Mouse (Mus musculus) lung, embryonic 15.5 days (tissue): Measurements from ENCODE around the gene Zdhhc14. TPM values are rescaled to one million over a fixed set of nuclear protein-coding genes. Genes with fewer than 3 reads are reported as not detected.

ENCODE experiments used
- ATAC-seq: fragments of 200-750 bp; cut with Nextera tagmentation; 2 replicates; pipeline ENCODE4 v1.8.0; 2017; ENCODE audit warnings: moderate number of reproducible peaks, borderline replicate concordance; ENCODE audit not compliant: low FRiP score, low TSS enrichment; ENCODE audit errors: extremely low read depth
- H3K27ac ChIP-seq: fragments of 300-500 bp; sonication (generic); 2 replicates; pipeline ENCODE4 v1.5.1; 2015; ENCODE audit warnings: moderate library complexity, mild to moderate bottlenecking, inconsistent platforms
- H3K27me3 ChIP-seq: fragments of 300-500 bp; sonication (generic); 2 replicates; pipeline ENCODE4 v1.6.1; 2015; ENCODE audit warnings: inconsistent platforms
- H3K36me3 ChIP-seq: fragments of 300-500 bp; sonication (generic); 2 replicates; pipeline ENCODE4 v1.6.1; 2015; ENCODE audit warnings: inconsistent platforms
- H3K4me1 ChIP-seq: fragments of 300-500 bp; sonication (generic); 2 replicates; pipeline ENCODE4 v1.6.1; 2015; ENCODE audit warnings: inconsistent platforms
- H3K4me2 ChIP-seq: fragments of 300-500 bp; sonication (generic); 2 replicates; pipeline ENCODE4 v1.6.1; 2015; ENCODE audit warnings: inconsistent platforms, mild to moderate bottlenecking, moderate library complexity
- H3K4me3 ChIP-seq: fragments of 300-500 bp; sonication (generic); 2 replicates; pipeline ENCODE4 v1.5.1; 2015; ENCODE audit warnings: mild to moderate bottlenecking, inconsistent platforms
- H3K9ac ChIP-seq: fragments of 300-500 bp; sonication (generic); 2 replicates; pipeline ENCODE4 v1.6.1; 2015; ENCODE audit warnings: inconsistent platforms
- H3K9me3 ChIP-seq: fragments of 300-500 bp; sonication (generic); 2 replicates; pipeline ENCODE4 v1.6.1; 2016; ENCODE audit warnings: inconsistent platforms
- WGBS: fragments of 180-500 bp; shearing (Covaris S2); methylation state at CpG from one replicate; pipeline ENCODE4 v1.1.7; 2015; 5-methylcytosine and 5-hydroxymethylcytosine counted together
- polyA plus RNA-seq: library from polyadenylated mRNA; unstranded; fragments of >200 nt; fragmentation: Nextera tagmentation; extraction: Ambion mirVana; gene quantifications from 2 replicates; pipeline ENCODE4 v1.2.1, GENCODE M21; 2015

The Zdhhc14 gene
- polyA plus RNA-seq, 1 experiment from 2014 or later: 1.2 TPM

DNA sequence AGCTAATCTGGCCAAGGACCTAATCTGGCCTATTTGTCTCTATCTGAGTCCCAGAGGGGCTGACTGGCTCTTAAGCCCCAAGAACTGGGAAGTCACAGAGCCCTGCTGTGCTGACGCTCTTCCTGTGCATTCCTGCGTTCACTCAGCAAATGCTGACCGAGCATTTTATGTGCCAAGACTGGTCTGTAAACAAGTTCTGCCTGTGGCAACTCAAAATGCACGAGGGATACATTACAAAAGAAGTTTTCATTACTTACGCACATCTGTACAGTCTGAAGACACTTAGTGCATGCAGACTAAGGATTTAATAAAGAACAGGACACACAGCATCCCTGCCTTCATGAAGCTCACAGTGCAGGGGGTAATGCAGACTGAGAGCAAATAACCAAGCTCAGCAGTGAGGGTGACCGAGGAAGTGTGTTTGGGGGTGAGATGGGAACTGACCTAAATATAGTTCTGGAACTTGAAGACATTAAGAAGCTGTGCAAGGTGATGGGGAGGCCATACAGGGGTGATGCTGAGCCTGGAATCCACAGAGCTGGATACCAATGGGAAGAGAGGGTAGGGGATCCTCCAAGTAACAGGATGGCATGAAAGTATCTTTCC, 99.3 kb downstream of the Zdhhc14 start:
- 38% methylated on average over 6 of the region's 6 CpGs for WGBS
- no peak overlapping the region for H3K4me3 ChIP-seq
- no peaks in the 10 kb centered on the region for H3K9me3 ChIP-seq
- H3K4me2 ChIP-seq: no peak overlapping the region
- H3K9ac ChIP-seq: no peak overlapping the region
- H3K27me3 ChIP-seq: no peaks in the 10 kb centered on the region
- H3K27ac ChIP-seq: peak overlapping the region; percentile 26; the same call in 1 of the 2 replicates
- H3K4me1 ChIP-seq: no peaks in the 10 kb centered on the region
- H3K36me3 ChIP-seq: no peaks in the 10 kb centered on the region
- peak; percentile 46; the same call in 1 of the 2 replicates for ATAC-seq

- ATAC-seq: no peak
- H3K27ac ChIP-seq: no peak overlapping the region
- H3K4me2 ChIP-seq: no peak overlapping the region
These were observed 100.7 kb downstream of the Zdhhc14 start for GRCm38 (mm10) chr17:5593071-5593470.

GRCm38 (mm10) chr17:5595068-5595467, 102.7 kb downstream of the Zdhhc14 start:
- Histone ChIP-seq H3K4me2 (no peak overlapping the region), H3K9ac (no peak overlapping the region), H3K27me3 (no peaks in the 10 kb centered on the region), H3K36me3 (no peaks in the 10 kb centered on the region), H3K9me3 (no peaks in the 10 kb centered on the region), H3K4me3 (no peak overlapping the region), H3K4me1 (no peaks in the 10 kb centered on the region), H3K27ac (no peak overlapping the region)
- ATAC-seq: no peak
- WGBS: 52% methylated on average over 5 of the region's 5 CpGs

More at GRCm38 (mm10) chr17:5593071-5593470, 100.7 kb downstream of the Zdhhc14 start:
- H3K36me3 ChIP-seq: no peaks in the 10 kb centered on the region
- no peaks in the 10 kb centered on the region for H3K4me1 ChIP-seq
- WGBS: 26% methylated on average over 2 of the region's 2 CpGs
- H3K27me3 ChIP-seq: no peaks in the 10 kb centered on the region
- no peaks in the 10 kb centered on the region for H3K9me3 ChIP-seq
- H3K4me3 ChIP-seq: no peak overlapping the region
- H3K9ac ChIP-seq: no peak overlapping the region

DNA sequence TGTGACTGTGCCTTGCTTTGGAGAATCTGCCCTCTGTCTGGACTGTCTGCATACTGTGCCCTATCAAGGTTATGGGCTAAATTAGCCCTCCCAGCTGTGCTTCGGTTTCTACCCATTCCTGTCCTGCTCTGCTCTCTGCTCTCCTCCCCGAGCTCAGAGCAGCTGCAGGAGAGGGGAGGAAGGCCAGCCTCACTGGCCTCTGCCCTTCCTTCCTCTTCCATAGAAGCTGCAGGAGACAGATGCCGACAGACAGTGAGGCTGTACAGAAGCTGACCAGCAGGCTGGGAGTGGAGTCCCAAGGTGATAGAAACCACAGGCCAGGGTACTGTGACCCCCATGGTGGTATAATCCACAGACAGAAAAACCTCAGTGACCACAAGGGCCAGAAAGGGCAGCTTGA, 104.1 kb downstream of the Zdhhc14 start:
- ATAC-seq: no peak; the same call in 1 of the 2 replicates
- Histone ChIP-seq H3K4me1 (no peaks in the 10 kb centered on the region), H3K9me3 (no peaks in the 10 kb centered on the region), H3K4me3 (no peak overlapping the region), H3K36me3 (no peaks in the 10 kb centered on the region), H3K27ac (no peak overlapping the region), H3K9ac (no peak overlapping the region), H3K27me3 (no peaks in the 10 kb centered on the region), H3K4me2 (no peak overlapping the region)
- WGBS: 26% methylated on average over 3 of the region's 3 CpGs

DNA sequence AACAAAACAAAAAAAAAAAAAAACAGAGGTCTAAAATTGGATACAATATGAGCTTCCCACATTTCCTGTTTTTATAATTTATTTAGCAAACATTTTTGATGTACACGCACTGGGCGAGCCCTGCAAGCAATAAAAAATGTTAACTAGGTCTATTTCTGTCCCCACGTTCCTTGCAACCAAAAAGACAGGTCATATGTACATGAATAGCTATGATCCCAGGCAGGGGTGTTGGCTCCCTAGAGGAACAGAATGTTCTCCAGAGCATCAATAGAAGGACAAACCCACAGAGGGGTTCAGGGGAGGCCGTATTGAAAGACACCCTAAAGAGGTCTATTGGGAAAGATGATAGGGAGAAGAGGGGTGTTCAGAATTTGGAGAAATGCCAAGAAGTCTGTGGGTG, 106.6 kb downstream of the Zdhhc14 start:
- Histone ChIP-seq H3K36me3 (no peaks in the 10 kb centered on the region), H3K9me3 (no peaks in the 10 kb centered on the region), H3K4me1 (no peaks in the 10 kb centered on the region), H3K4me3 (no peak overlapping the region), H3K27ac (no peak overlapping the region), H3K27me3 (no peaks in the 10 kb centered on the region), H3K4me2 (no peak overlapping the region), H3K9ac (no peak overlapping the region)
- ATAC-seq: no peak
- 58% methylated on average over 4 of the region's 4 CpGs for WGBS

DNA sequence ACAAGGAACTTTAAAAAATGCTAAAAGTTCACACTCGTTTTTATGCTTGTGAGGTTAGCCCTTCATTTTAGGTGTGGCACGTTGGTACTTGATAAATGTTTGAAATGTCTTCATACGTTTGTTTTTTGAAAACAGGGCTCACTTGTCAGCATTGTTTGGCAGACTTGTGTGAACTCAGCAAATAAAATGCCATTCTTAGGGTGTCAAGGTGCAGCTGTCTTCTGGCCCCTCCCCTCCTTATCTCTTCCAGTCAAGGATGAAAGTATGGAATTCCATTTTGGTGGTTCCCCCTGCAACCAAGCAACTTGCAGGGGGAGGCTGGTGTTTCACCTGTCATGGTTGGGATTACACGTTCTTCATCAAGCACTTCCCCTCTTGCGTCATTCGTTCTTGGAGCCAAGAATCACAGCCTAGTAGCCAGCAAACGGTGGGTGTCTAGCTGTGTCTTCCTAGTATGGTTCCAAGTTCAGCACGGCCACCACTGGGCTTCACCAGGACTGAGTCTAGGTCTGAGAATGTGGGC, 108.2 kb downstream of the Zdhhc14 start:
- H3K4me3 ChIP-seq: no peak overlapping the region
- no peaks in the 10 kb centered on the region for H3K36me3 ChIP-seq
- no peak for ATAC-seq
- 0 out of 2 replicates have a peak, but pooled peaks cover 5% of the 10 kb centered on the region for H3K4me1 ChIP-seq
- no peaks in the 10 kb centered on the region for H3K9me3 ChIP-seq
- no peaks in the 10 kb centered on the region for H3K27me3 ChIP-seq
- H3K9ac ChIP-seq: no peak overlapping the region
- WGBS: 37% methylated on average over 8 of the region's 8 CpGs
- no peak overlapping the region for H3K27ac ChIP-seq
- no peak overlapping the region for H3K4me2 ChIP-seq

GRCm38 (mm10) chr17:5601953-5602352, 109.6 kb downstream of the Zdhhc14 start:
- Histone ChIP-seq H3K4me1 (0 out of 2 replicates have a peak, but pooled peaks cover 11% of the 10 kb centered on the region), H3K4me2 (no peak overlapping the region), H3K9me3 (no peaks in the 10 kb centered on the region), H3K27ac (no peak overlapping the region), H3K36me3 (no peaks in the 10 kb centered on the region), H3K27me3 (no peaks in the 10 kb centered on the region), H3K4me3 (no peak overlapping the region), H3K9ac (no peak overlapping the region)
- 84% methylated on average over 6 of the region's 6 CpGs for WGBS
- no peak; the same call in 1 of the 2 replicates for ATAC-seq

- no peak for ATAC-seq
- no peaks in the 10 kb centered on the region for H3K9me3 ChIP-seq
- no peak overlapping the region for H3K4me3 ChIP-seq
- no peaks in the 10 kb centered on the region for H3K36me3 ChIP-seq
- H3K4me2 ChIP-seq: no peak overlapping the region
- H3K27ac ChIP-seq: no peak overlapping the region
- H3K4me1 ChIP-seq: 0 out of 2 replicates have a peak, but pooled peaks cover 11% of the 10 kb centered on the region
- WGBS: 52% methylated on average over 8 of the region's 8 CpGs
- no peak overlapping the region for H3K9ac ChIP-seq
- H3K27me3 ChIP-seq: no peaks in the 10 kb centered on the region
These were observed 113.8 kb downstream of the Zdhhc14 start for GRCm38 (mm10) chr17:5606151-5606591.

- Histone ChIP-seq H3K27me3 (no peaks in the 10 kb centered on the region), H3K4me3 (no peak overlapping the region), H3K4me1 (0 out of 2 replicates have a peak, but pooled peaks cover 11% of the 10 kb centered on the region), H3K9me3 (no peaks in the 10 kb centered on the region), H3K4me2 (no peak overlapping the region), H3K27ac (no peak overlapping the region), H3K36me3 (no peaks in the 10 kb centered on the region), H3K9ac (no peak overlapping the region)
- no peak for ATAC-seq
- WGBS: 80% methylated on average over 7 of the region's 7 CpGs
These were observed 115.0 kb downstream of the Zdhhc14 start for GRCm38 (mm10) chr17:5607352-5607751.

- no peak overlapping the region for H3K4me3 ChIP-seq
- no peak overlapping the region for H3K4me2 ChIP-seq
- ATAC-seq: no peak
- WGBS: 76% methylated on average over 4 of the region's 4 CpGs
- no peak overlapping the region for H3K9ac ChIP-seq
- H3K27ac ChIP-seq: no peak overlapping the region
- no peaks in the 10 kb centered on the region for H3K36me3 ChIP-seq
- no peaks in the 10 kb centered on the region for H3K27me3 ChIP-seq
- 0 out of 2 replicates have a peak, but pooled peaks cover 11% of the 10 kb centered on the region for H3K4me1 ChIP-seq
- H3K9me3 ChIP-seq: no peaks in the 10 kb centered on the region
These were observed 117.7 kb downstream of the Zdhhc14 start for GRCm38 (mm10) chr17:5609875-5610552.

DNA sequence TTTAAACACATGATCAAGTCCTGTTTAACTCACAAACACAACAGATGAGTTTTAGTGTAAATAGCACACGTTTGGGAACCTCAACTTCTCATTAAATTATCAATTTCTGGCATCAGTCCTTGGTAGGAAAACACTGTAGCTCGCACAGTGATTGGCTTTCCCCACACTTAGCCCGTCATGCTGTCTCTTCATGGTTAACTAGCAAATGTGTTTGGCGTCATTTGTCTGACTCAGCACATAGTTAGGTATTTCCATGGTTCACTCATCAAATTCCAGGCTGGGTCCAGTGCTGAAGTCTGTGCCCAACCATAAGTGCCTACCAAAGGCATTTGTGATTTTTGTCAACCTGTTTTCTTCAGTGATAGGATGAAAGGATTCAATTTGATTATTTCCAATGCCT, 119.9 kb downstream of the Zdhhc14 start:
- Histone ChIP-seq H3K27me3 (no peaks in the 10 kb centered on the region), H3K4me3 (no peak overlapping the region), H3K27ac (no peak overlapping the region), H3K9me3 (no peaks in the 10 kb centered on the region), H3K9ac (no peak overlapping the region), H3K4me1 (no peaks in the 10 kb centered on the region), H3K4me2 (no peak overlapping the region), H3K36me3 (no peaks in the 10 kb centered on the region)
- no peak for ATAC-seq
- 65% methylated on average over 4 of the region's 4 CpGs for WGBS

GRCm38 (mm10) chr17:5614771-5615318, 122.5 kb downstream of the Zdhhc14 start:
- 0 out of 2 replicates have a peak, but pooled peaks have one; percentile 31 for ATAC-seq
- Histone ChIP-seq H3K4me2 (no peak overlapping the region), H3K9me3 (no peaks in the 10 kb centered on the region), H3K27ac (no peak overlapping the region), H3K4me1 (no peaks in the 10 kb centered on the region), H3K36me3 (no peaks in the 10 kb centered on the region), H3K9ac (no peak overlapping the region), H3K27me3 (no peaks in the 10 kb centered on the region), H3K4me3 (no peak overlapping the region)
- 49% methylated on average over 9 of the region's 9 CpGs for WGBS
